Mouse (Mus musculus) intestine, postnatal 0 days (tissue): ENCODE data around the gene Capg. TPM values are rescaled to one million over a fixed set of nuclear protein-coding genes. Genes with fewer than 3 reads are reported as not detected.

Source experiments
- ATAC-seq: fragments of 200-750 bp; cut with Nextera tagmentation; 2 replicates; pipeline ENCODE4 v1.8.0; 2017; ENCODE audit warnings: mild to moderate bottlenecking, moderate TSS enrichment, moderate library complexity
- H3K27ac ChIP-seq: fragments of 300-500 bp; sonication (generic); 2 replicates; pipeline ENCODE4 v1.5.1; 2014; ENCODE audit warnings: mild to moderate bottlenecking, low read depth, low read length, moderate library complexity
- H3K27me3 ChIP-seq: fragments of 300-500 bp; sonication (generic); replicated peaks from 2 replicates; pipeline ENCODE4 v1.6.1; 2014; ENCODE audit warnings: low read length, mixed read lengths; ENCODE audit not compliant: control insufficient read depth, insufficient read depth
- H3K36me3 ChIP-seq: fragments of 300-500 bp; sonication (generic); 2 replicates; pipeline ENCODE4 v1.6.1; 2014; ENCODE audit warnings: mild to moderate bottlenecking, moderate library complexity; ENCODE audit not compliant: control insufficient read depth, insufficient read depth
- H3K4me1 ChIP-seq: fragments of 300-500 bp; sonication (generic); replicated peaks from 2 replicates; pipeline ENCODE4 v1.6.1; 2014; ENCODE audit warnings: antibody characterized with exemption, low read length, mixed read lengths; ENCODE audit not compliant: control insufficient read depth, insufficient read depth
- H3K4me2 ChIP-seq: fragments of 300-500 bp; sonication (generic); replicated peaks from 2 replicates; pipeline ENCODE4 v1.6.1; 2014; ENCODE audit warnings: low read depth, mild to moderate bottlenecking, moderate library complexity
- H3K4me3 ChIP-seq: fragments of 300-500 bp; sonication (generic); 2 replicates; pipeline ENCODE4 v1.5.1; 2014; ENCODE audit warnings: low read depth, low read length
- H3K9ac ChIP-seq: fragments of 300-500 bp; sonication (generic); 2 replicates; pipeline ENCODE4 v1.6.1; 2014; ENCODE audit warnings: mild to moderate bottlenecking, low read depth, low read length
- H3K9me3 ChIP-seq: fragments of 300-500 bp; sonication (generic); 2 replicates; pipeline ENCODE4 v1.6.1; 2016; ENCODE audit warnings: mixed run types; ENCODE audit not compliant: control insufficient read depth
- CTCF ChIP-seq: sonication (generic); IDR thresholded peaks from 2 replicates; pipeline ENCODE4 v1.5.1; 2016; ENCODE audit warnings: low read depth, mild to moderate bottlenecking, control low read depth, antibody characterized with exemption, moderate library complexity
- WGBS: fragments of 180-500 bp; shearing (Covaris S2); extraction: QIAGEN DNeasy Blood & Tissue Kit; methylation state at CpG from one replicate; pipeline ENCODE4 v1.1.7; 2014; 5-methylcytosine and 5-hydroxymethylcytosine counted together
- polyA plus RNA-seq: library from polyadenylated mRNA; unstranded; fragments of >200 nt; fragmentation: Nextera tagmentation; extraction: Ambion mirVana; gene quantifications from 2 replicates; pipeline ENCODE4 v1.2.1, GENCODE M21; 2015

Gene Capg
- polyA plus RNA-seq, 1 experiment from 2014 or later = 28.5 TPM

- Histone ChIP-seq H3K4me1 (no peaks in the 10 kb centered on the region), H3K4me3 (no peak overlapping the region), H3K4me2 (no peak overlapping the region), H3K9me3 (no peaks in the 10 kb centered on the region), H3K36me3 (no peaks in the 10 kb centered on the region; the same call in 1 of the 2 replicates), H3K9ac (no peak overlapping the region), H3K27ac (no peak overlapping the region), H3K27me3 (no peaks in the 10 kb centered on the region)
- WGBS = 67% methylated on average over 8 of the region's 8 CpGs
- ATAC-seq = no peak
- TF ChIP-seq CTCF = no peak
These were observed 16.6 kb downstream of the Capg start for GRCm38 (mm10) chr6:72560801-72561200.

GRCm38 (mm10) chr6:72562486-72562885 lies 18.3 kb downstream of the Capg start:
- no peak overlapping the region for H3K9ac ChIP-seq
- no peaks in the 10 kb centered on the region; the same call in 1 of the 2 replicates for H3K36me3 ChIP-seq
- no peak for ATAC-seq
- no peak overlapping the region for H3K27ac ChIP-seq
- no peaks in the 10 kb centered on the region for H3K9me3 ChIP-seq
- no peaks in the 10 kb centered on the region for H3K4me1 ChIP-seq
- no peak overlapping the region for H3K4me2 ChIP-seq
- H3K27me3 ChIP-seq = no peaks in the 10 kb centered on the region
- TF ChIP-seq CTCF = no peak
- 67% methylated on average over 6 of the region's 6 CpGs for WGBS
- H3K4me3 ChIP-seq = no peak overlapping the region

- 83% methylated on average over 5 of the region's 5 CpGs for WGBS
- H3K4me2 ChIP-seq = no peak overlapping the region
- H3K4me3 ChIP-seq = no peak overlapping the region
- no peaks in the 10 kb centered on the region for H3K27me3 ChIP-seq
- TF ChIP-seq CTCF = no peak
- peaks cover 3% of the 10 kb centered on the region for H3K36me3 ChIP-seq
- H3K27ac ChIP-seq = no peak overlapping the region
- H3K4me1 ChIP-seq = no peaks in the 10 kb centered on the region
- H3K9me3 ChIP-seq = no peaks in the 10 kb centered on the region
- ATAC-seq = no peak
- H3K9ac ChIP-seq = no peak overlapping the region
These were observed 18.7 kb downstream of the Capg start for GRCm38 (mm10) chr6:72562894-72563293.

GRCm38 (mm10) chr6:72565506-72565905 lies 21.3 kb downstream of the Capg start:
- no peak for TF ChIP-seq CTCF
- Histone ChIP-seq H3K4me3 (no peak overlapping the region), H3K27ac (no peak overlapping the region), H3K9me3 (no peaks in the 10 kb centered on the region), H3K4me2 (peak overlapping the region; percentile 48), H3K9ac (no peak overlapping the region; the same call in 1 of the 2 replicates), H3K4me1 (no peaks in the 10 kb centered on the region), H3K27me3 (no peaks in the 10 kb centered on the region), H3K36me3 (peaks cover 17% of the 10 kb centered on the region)
- WGBS = 50% methylated on average over 7 of the region's 7 CpGs
- peak; percentile 51 for ATAC-seq

GRCm38 (mm10) chr6:72566044-72566443 lies 21.9 kb downstream of the Capg start:
- Histone ChIP-seq H3K36me3 (peaks cover 17% of the 10 kb centered on the region), H3K27ac (0 out of 2 replicates have a peak overlapping the region, but pooled peaks have one; percentile 15), H3K9ac (no peak overlapping the region; the same call in 1 of the 2 replicates), H3K4me2 (peak overlapping the region; percentile 48), H3K4me3 (no peak overlapping the region), H3K4me1 (no peaks in the 10 kb centered on the region), H3K27me3 (no peaks in the 10 kb centered on the region), H3K9me3 (no peaks in the 10 kb centered on the region)
- ATAC-seq = peak; percentile 71
- 6% methylated on average over 4 of the region's 4 CpGs for WGBS
- TF ChIP-seq CTCF = peak; percentile 92

DNA sequence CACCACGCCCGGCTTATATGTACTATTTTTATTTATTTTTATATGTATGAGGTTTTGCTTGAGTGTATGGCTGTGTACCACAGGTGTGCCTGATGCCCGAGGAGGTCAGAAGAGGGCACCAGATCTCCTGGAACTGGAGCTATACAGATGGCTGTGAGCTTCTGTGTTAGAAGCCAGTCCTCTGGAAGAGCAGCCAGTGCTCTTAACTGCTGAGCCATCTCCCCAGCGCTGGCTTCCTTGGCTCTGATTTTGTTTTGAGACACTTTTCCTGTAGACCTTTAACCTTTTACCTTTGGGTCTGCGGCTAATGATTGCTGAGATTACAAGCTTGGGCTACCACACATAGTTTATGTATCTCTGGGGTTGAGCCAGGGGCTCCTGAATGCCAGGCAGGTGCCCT lies 23.3 kb downstream of the Capg start:
- no peak overlapping the region for H3K9ac ChIP-seq
- peak; percentile 51 for TF ChIP-seq CTCF
- H3K27me3 ChIP-seq = no peaks in the 10 kb centered on the region
- no peaks in the 10 kb centered on the region for H3K4me1 ChIP-seq
- no peak overlapping the region for H3K4me2 ChIP-seq
- no peaks in the 10 kb centered on the region for H3K9me3 ChIP-seq
- WGBS = 77% methylated on average over 5 of the region's 5 CpGs
- H3K27ac ChIP-seq = no peak overlapping the region
- ATAC-seq = no peak
- H3K4me3 ChIP-seq = no peak overlapping the region
- peaks cover 19% of the 10 kb centered on the region for H3K36me3 ChIP-seq

DNA sequence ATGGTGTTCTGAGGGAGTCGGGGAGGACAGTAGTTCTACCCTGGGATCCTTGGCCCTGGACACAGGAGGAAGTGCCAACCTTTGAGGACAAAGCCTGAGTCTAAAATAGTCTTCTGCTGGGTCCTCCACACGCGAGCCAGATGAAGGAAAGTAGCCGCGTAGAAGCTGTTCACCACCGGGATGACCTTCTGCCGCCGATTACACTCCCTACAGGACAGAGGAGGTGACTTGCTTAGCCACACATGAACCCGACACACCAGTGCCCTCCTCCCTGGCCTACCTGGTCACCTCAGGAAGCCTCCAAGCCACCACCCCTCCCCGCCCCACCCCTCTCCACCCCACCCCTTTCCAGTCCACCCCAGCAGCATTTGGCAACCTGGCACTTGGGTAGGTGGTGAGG lies 24.5 kb downstream of the Capg start:
- Histone ChIP-seq H3K27me3 (no peaks in the 10 kb centered on the region), H3K36me3 (peaks cover 22% of the 10 kb centered on the region), H3K9ac (no peak overlapping the region), H3K4me1 (no peaks in the 10 kb centered on the region), H3K4me2 (no peak overlapping the region), H3K9me3 (no peaks in the 10 kb centered on the region), H3K27ac (no peak overlapping the region), H3K4me3 (no peak overlapping the region)
- TF ChIP-seq CTCF = no peak
- WGBS = 92% methylated on average over 10 of the region's 10 CpGs
- ATAC-seq = no peak
